Mouse (Mus musculus): ENCODE measurements around the gene Gm10271. TPM values are rescaled to one million over a fixed set of nuclear protein-coding genes. Genes with fewer than 3 reads are reported as not detected.

The Gm10271 gene
- polyA plus RNA-seq (2015; fragmentation: Nextera tagmentation; extraction: Ambion mirVana) = not detected in 2 replicates

DNA sequence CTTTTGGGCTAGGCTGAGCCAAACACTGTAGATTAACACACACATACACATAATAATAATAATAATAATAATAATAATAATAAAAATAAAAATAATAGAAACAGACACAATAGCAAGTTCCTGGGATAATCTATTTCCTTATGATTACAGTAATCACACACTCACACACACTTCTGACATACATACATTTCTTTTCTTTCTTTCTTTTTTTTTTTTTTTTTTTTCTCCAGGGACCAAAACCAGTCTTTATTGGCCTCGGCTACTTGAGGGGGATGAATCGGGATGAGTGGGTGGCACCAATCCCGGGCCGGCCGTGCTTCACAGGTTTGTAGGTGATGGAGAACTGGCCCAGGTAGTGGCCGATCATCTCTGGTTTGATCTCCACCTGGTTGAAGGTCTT lies at the start of gene Gm10271:
Gm10271 (minus strand) TSS at position 101 of the 400 bp plus-strand sequence.
- Histone ChIP-seq H3K9me3 (replicated peaks) (no peaks in the 10 kb centered on the region), H3K9ac (replicated peaks) (no peak within 1 kb of the TSS), H3K4me3 (replicated peaks) (no peak within 1 kb of the TSS), H3K36me3 (no peaks in the 10 kb centered on the region), H3K27me3 (replicated peaks) (no peaks in the 10 kb centered on the region), H3K4me1 (no peaks in the 10 kb centered on the region), H3K4me2 (no peak within 1 kb of the TSS), H3K27ac (replicated peaks) (no peak within 1 kb of the TSS)
- ATAC-seq (ENCODE audit: low FRiP score) = no peak
- WGBS = 98% methylated on average over 6 of the region's 6 CpGs

GRCm38 (mm10) chr10:117021020-117021754 lies 48.8 kb upstream of the Gm10271 start:
- H3K4me3 ChIP-seq (replicated peaks) = no peak overlapping the region
- H3K36me3 ChIP-seq = no peaks in the 10 kb centered on the region
- ATAC-seq (ENCODE audit: low FRiP score) = no peak
- no peak overlapping the region for H3K27ac ChIP-seq (replicated peaks)
- no peaks in the 10 kb centered on the region for H3K27me3 ChIP-seq (replicated peaks)
- H3K9me3 ChIP-seq (replicated peaks) = no peaks in the 10 kb centered on the region
- no peak overlapping the region for H3K4me2 ChIP-seq
- no peak overlapping the region for H3K9ac ChIP-seq (replicated peaks)
- H3K4me1 ChIP-seq = 0 out of 2 replicates have a peak, but pooled peaks cover 6% of the 10 kb centered on the region
- WGBS = 20% methylated on average over 21 of the region's 21 CpGs

DNA sequence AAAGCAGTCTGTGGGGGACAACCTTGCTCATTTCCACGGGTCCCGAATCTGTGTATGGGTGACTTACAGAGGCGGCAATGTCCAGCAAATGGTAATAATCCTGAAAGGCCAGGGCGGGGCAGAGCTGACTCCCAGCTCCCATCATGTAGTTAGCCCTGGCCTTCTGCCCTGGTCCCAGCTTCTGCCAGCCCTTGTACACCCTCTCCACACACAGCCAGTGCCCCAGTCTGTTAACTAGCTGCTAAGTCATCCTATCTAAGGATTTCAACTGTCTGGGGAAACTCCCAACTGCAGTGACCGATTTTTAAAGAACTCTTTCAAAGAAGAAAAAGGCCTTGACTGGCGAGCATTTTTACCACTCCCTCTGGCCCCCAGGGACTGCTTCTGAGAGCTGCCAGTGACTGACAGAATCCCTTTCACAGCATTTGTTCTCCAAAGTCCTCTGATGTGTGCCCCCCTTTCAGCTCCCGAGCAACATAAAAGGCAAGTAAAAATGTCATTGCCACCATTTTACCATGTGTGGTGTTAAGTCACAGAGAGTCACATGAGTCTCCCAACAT lies 46.0 kb upstream of the Gm10271 start:
- Histone ChIP-seq H3K9me3 (replicated peaks) (no peaks in the 10 kb centered on the region), H3K4me2 (no peak overlapping the region), H3K36me3 (no peaks in the 10 kb centered on the region), H3K27ac (replicated peaks) (no peak overlapping the region), H3K4me3 (replicated peaks) (no peak overlapping the region), H3K4me1 (0 out of 2 replicates have a peak, but pooled peaks cover 6% of the 10 kb centered on the region), H3K27me3 (replicated peaks) (no peaks in the 10 kb centered on the region), H3K9ac (replicated peaks) (no peak overlapping the region)
- WGBS = 46% methylated on average over 7 of the region's 7 CpGs
- ATAC-seq (ENCODE audit: low FRiP score) = no peak

DNA sequence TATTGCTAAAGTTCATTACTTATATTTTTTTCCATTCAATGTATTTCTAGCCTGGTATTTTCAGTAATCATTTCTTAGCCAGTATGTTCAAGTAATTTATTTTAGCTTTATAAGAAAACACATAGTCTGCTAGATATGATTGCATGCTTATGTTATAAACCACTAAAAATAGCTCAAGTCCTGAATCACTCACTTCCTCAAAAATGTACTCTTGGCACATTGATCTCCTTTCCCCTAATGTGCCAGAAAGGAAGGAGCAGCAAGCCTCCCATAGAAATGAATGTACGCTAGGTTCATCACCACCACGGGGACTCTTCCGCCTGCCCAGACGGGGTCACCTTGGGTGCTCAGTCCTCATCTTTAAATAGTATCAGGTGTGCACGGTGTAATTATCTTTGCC lies 42.2 kb upstream of the Gm10271 start:
- no peaks in the 10 kb centered on the region for H3K9me3 ChIP-seq (replicated peaks)
- WGBS = 78% methylated on average over 5 of the region's 5 CpGs
- H3K27me3 ChIP-seq (replicated peaks) = no peaks in the 10 kb centered on the region
- H3K4me3 ChIP-seq (replicated peaks) = no peak overlapping the region
- H3K4me2 ChIP-seq = no peak overlapping the region
- 0 out of 2 replicates have a peak, but pooled peaks cover 3% of the 10 kb centered on the region for H3K4me1 ChIP-seq
- no peak for ATAC-seq (ENCODE audit: low FRiP score)
- H3K36me3 ChIP-seq = no peaks in the 10 kb centered on the region
- H3K9ac ChIP-seq (replicated peaks) = no peak overlapping the region
- H3K27ac ChIP-seq (replicated peaks) = no peak overlapping the region

GRCm38 (mm10) chr10:117013689-117014390 lies 41.4 kb upstream of the Gm10271 start:
- H3K9ac ChIP-seq (replicated peaks) = no peak overlapping the region

GRCm38 (mm10) chr10:117011047-117011446 lies 38.6 kb upstream of the Gm10271 start:
- no peak overlapping the region for H3K4me2 ChIP-seq
- no peak for ATAC-seq (ENCODE audit: low FRiP score)
- no peak overlapping the region for H3K4me3 ChIP-seq (replicated peaks)
- H3K27ac ChIP-seq (replicated peaks) = no peak overlapping the region
- H3K9ac ChIP-seq (replicated peaks) = no peak overlapping the region
- H3K4me1 ChIP-seq = no peaks in the 10 kb centered on the region
- H3K27me3 ChIP-seq (replicated peaks) = no peaks in the 10 kb centered on the region
- H3K36me3 ChIP-seq = no peaks in the 10 kb centered on the region
- no peaks in the 10 kb centered on the region for H3K9me3 ChIP-seq (replicated peaks)
- 78% methylated on average over 8 of the region's 8 CpGs for WGBS

More at GRCm38 (mm10) chr10:117013689-117014390, 41.4 kb upstream of the Gm10271 start:
- Histone ChIP-seq H3K4me3 (replicated peaks) (no peak overlapping the region), H3K27me3 (replicated peaks) (no peaks in the 10 kb centered on the region), H3K36me3 (no peaks in the 10 kb centered on the region), H3K9me3 (replicated peaks) (no peaks in the 10 kb centered on the region), H3K27ac (replicated peaks) (no peak overlapping the region), H3K4me2 (peak overlapping the region; percentile 42), H3K4me1 (0 out of 2 replicates have a peak, but pooled peaks cover 3% of the 10 kb centered on the region)
- ATAC-seq (ENCODE audit: low FRiP score) = peak; percentile 83
- 11% methylated on average over 12 of the region's 12 CpGs for WGBS

DNA sequence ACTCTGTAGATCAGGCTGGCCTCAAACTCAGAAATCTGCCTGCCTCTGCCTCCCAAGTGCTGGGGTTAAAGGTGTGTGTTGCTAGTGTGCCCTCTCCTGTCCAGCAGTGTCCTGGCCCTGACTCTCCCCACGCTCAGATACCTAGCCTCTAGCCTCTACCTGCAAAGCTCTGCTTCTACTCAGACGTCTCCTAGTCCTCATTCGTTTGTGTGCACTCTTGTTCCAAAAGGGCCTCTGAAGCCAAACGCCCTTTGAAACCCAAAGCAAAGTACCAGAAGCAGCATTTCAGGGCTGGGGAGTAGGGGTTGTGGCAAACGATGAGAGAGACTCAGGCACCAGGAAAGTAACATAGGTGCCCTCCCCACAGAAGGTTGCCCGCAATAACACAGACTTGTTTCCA lies 37.3 kb upstream of the Gm10271 start:
- Histone ChIP-seq H3K4me1 (peaks cover 7% of the 10 kb centered on the region), H3K9me3 (replicated peaks) (no peaks in the 10 kb centered on the region), H3K4me2 (no peak overlapping the region), H3K27me3 (replicated peaks) (no peaks in the 10 kb centered on the region), H3K4me3 (replicated peaks) (no peak overlapping the region), H3K9ac (replicated peaks) (no peak overlapping the region), H3K36me3 (no peaks in the 10 kb centered on the region), H3K27ac (replicated peaks) (no peak overlapping the region)
- ATAC-seq (ENCODE audit: low FRiP score) = no peak
- 86% methylated on average over 6 of the region's 6 CpGs for WGBS

- Histone ChIP-seq H3K9ac (replicated peaks) (no peak overlapping the region), H3K4me3 (replicated peaks) (no peak overlapping the region), H3K9me3 (replicated peaks) (no peaks in the 10 kb centered on the region), H3K27ac (replicated peaks) (no peak overlapping the region), H3K36me3 (no peaks in the 10 kb centered on the region), H3K27me3 (replicated peaks) (no peaks in the 10 kb centered on the region), H3K4me1 (peaks cover 12% of the 10 kb centered on the region), H3K4me2 (no peak overlapping the region)
- no peak for ATAC-seq (ENCODE audit: low FRiP score)
- 66% methylated on average over 12 of the region's 12 CpGs for WGBS
Measured at GRCm38 (mm10) chr10:117005707-117006464, 33.5 kb upstream of the Gm10271 start.

- Histone ChIP-seq H3K4me1 (peaks cover 12% of the 10 kb centered on the region), H3K9me3 (replicated peaks) (no peaks in the 10 kb centered on the region), H3K9ac (replicated peaks) (no peak overlapping the region), H3K27ac (replicated peaks) (no peak overlapping the region), H3K4me2 (no peak overlapping the region), H3K4me3 (replicated peaks) (no peak overlapping the region), H3K27me3 (replicated peaks) (no peaks in the 10 kb centered on the region), H3K36me3 (no peaks in the 10 kb centered on the region)
- 59% methylated on average over 5 of the region's 5 CpGs for WGBS
- no peak for ATAC-seq (ENCODE audit: low FRiP score)
Measured at GRCm38 (mm10) chr10:117004695-117005094, 32.3 kb upstream of the Gm10271 start.

- no peaks in the 10 kb centered on the region for H3K27me3 ChIP-seq (replicated peaks)
- H3K36me3 ChIP-seq = no peaks in the 10 kb centered on the region
- no peak overlapping the region for H3K4me3 ChIP-seq (replicated peaks)
- H3K4me1 ChIP-seq = peaks cover 12% of the 10 kb centered on the region
- ATAC-seq (ENCODE audit: low FRiP score) = no peak
- WGBS = 59% methylated on average over 12 of the region's 12 CpGs
- H3K9ac ChIP-seq (replicated peaks) = no peak overlapping the region
- H3K4me2 ChIP-seq = no peak overlapping the region
- no peak overlapping the region for H3K27ac ChIP-seq (replicated peaks)
- H3K9me3 ChIP-seq (replicated peaks) = no peaks in the 10 kb centered on the region
Measured at GRCm38 (mm10) chr10:117000975-117001374, 28.6 kb upstream of the Gm10271 start.

- Histone ChIP-seq H3K4me1 (no peaks in the 10 kb centered on the region), H3K4me2 (no peak overlapping the region), H3K9me3 (replicated peaks) (no peaks in the 10 kb centered on the region), H3K9ac (replicated peaks) (no peak overlapping the region), H3K27me3 (replicated peaks) (no peaks in the 10 kb centered on the region), H3K27ac (replicated peaks) (no peak overlapping the region), H3K36me3 (no peaks in the 10 kb centered on the region), H3K4me3 (replicated peaks) (no peak overlapping the region)
- WGBS = 86% methylated on average over 17 of the region's 17 CpGs
- no peak for ATAC-seq (ENCODE audit: low FRiP score)
Measured at GRCm38 (mm10) chr10:116998716-116999455, 26.5 kb upstream of the Gm10271 start.
